Mouse (Mus musculus): ENCODE results near the gene Sbk1. TPM values are rescaled to one million over a fixed set of nuclear protein-coding genes. Genes with fewer than 3 reads are reported as not detected.
"Not testable (repeated sequence)": the region's sequence is repeated elsewhere in the genome, so short reads cannot be mapped to it uniquely, and the experiment has no call there.

Sbk1 gene
- polyA plus RNA-seq, 1 experiment from 2014 or later = 292 TPM

DNA sequence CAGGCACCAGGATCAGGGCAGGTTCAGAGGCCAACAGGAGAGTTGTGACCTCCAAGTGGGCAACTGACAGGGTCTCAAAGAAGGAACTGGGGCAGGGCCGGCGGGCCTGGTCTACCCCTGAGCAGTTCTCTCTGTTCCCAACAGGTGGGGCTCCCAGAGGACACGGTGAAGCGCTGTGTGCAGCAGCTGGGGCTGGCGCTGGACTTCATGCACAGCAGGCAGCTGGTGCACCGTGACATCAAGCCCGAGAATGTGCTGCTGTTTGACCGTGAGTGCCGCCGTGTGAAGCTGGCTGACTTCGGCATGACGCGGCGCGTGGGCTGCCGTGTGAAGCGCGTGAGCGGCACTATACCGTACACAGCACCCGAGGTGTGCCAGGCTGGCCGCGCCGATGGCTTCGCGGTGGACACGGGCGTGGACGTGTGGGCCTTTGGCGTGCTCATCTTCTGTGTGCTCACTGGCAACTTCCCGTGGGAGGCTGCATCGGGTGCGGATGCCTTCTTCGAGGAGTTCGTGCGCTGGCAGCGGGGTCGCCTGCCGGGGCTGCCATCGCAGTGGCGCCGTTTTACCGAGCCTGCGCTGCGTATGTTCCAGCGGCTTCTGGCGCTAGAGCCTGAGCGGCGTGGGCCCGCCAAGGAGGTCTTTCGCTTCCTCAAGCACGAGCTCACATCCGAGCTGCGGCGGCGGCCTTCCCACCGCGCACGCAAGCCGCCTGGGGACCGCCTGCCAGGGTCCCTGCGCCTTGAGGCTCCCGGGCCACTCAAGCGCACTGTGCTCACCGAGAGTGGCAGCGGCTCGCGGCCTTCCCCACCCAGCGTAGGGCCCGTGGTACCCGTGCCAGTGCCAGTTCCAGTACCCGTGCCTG is 19.5 kb downstream of the Sbk1 start:
- no peak overlapping the region for H3K27ac ChIP-seq (replicated peaks)
- WGBS = 90% methylated on average over 72 of the region's 72 CpGs
- ATAC-seq (ENCODE audit: low FRiP score, low read depth) = no peak
- H3K27me3 ChIP-seq = no peaks in the 10 kb centered on the region
- H3K9me3 ChIP-seq = no peaks in the 10 kb centered on the region
- no peak overlapping the region for H3K9ac ChIP-seq
- peaks cover 23% of the 10 kb centered on the region for H3K4me1 ChIP-seq (replicated peaks)
- H3K4me2 ChIP-seq = no peak overlapping the region
- H3K4me3 ChIP-seq = no peak overlapping the region
- H3K36me3 ChIP-seq = peaks cover 38% of the 10 kb centered on the region

DNA sequence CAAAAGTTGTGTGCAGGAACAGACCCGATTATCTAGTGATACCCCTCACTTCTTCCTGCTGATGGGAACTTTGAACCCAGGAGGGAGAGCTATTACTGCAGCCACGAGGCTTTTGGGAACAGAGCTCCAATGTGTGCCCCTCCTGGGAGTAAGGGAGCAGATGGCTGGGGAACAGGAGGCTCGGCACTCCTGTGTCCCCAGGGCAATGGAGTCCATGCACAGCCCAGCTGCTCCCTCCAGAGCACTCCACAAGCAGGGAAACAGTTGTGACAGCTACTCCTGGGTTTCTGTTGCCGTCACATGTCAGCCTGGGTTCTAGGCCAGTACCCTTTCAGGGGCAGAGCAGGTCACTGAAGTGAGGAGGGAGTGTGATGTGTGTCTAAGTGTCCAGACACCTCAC is 20.7 kb downstream of the Sbk1 start:
- WGBS = 34% methylated on average over 4 of the region's 4 CpGs
- H3K9me3 ChIP-seq = no peaks in the 10 kb centered on the region
- H3K4me1 ChIP-seq (replicated peaks) = peaks cover 12% of the 10 kb centered on the region
- no peak for ATAC-seq (ENCODE audit: low FRiP score, low read depth)
- H3K4me2 ChIP-seq = no peak overlapping the region
- no peak overlapping the region for H3K9ac ChIP-seq
- H3K27me3 ChIP-seq = no peaks in the 10 kb centered on the region
- no peak overlapping the region for H3K27ac ChIP-seq (replicated peaks)
- no peak overlapping the region for H3K4me3 ChIP-seq
- peaks cover 37% of the 10 kb centered on the region for H3K36me3 ChIP-seq

DNA sequence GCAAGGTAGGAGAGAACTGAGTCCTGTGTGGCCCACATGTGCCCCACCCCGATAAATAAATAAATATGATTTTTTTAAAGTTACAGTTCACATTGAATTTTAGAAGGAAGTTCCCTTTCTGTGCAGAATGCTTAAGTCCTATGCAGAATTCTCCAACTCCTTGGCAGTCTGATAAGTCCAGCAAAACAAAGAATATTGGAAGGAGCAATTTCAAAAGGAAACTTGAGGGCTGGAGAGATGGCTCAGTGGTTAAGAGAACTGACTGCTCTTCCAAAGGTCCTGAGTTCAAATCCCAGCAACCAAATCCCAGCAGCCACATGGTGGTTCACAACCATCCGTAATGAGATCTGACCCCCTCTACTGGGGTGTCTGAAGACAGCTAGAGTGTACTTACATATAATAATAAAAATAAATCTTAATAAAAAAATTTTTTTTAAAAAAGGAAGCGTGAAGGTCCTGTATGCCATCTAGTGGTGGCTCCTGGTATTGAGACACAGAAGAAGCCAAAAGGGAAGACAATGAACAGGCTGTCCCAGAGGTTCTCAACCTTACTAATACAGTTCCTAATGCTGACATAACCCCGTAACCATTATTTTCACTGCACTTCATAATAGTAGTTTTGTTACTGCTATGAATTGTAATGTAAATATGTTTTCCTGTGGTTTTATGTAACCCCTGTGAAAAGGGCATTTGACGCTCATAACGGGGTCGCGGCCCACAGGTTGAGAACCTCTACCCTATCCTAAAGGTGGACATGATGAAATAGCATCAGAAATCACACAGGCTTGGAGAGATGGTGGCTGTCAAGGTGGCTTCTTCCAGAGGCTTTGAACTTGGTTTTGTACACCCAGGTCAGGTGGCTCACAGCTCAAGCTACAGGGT is 25.4 kb downstream of the Sbk1 start:
- 76% methylated on average over 8 of the region's 8 CpGs for WGBS
- no peak overlapping the region for H3K9ac ChIP-seq
- ATAC-seq (ENCODE audit: low FRiP score, low read depth) = no peak
- H3K9me3 ChIP-seq = no peaks in the 10 kb centered on the region
- H3K4me1 ChIP-seq (replicated peaks) = no peaks in the 10 kb centered on the region
- no peak overlapping the region for H3K4me3 ChIP-seq
- H3K4me2 ChIP-seq = no peak overlapping the region
- no peaks in the 10 kb centered on the region for H3K27me3 ChIP-seq
- H3K36me3 ChIP-seq = peaks cover 16% of the 10 kb centered on the region
- H3K27ac ChIP-seq (replicated peaks) = no peak overlapping the region

DNA sequence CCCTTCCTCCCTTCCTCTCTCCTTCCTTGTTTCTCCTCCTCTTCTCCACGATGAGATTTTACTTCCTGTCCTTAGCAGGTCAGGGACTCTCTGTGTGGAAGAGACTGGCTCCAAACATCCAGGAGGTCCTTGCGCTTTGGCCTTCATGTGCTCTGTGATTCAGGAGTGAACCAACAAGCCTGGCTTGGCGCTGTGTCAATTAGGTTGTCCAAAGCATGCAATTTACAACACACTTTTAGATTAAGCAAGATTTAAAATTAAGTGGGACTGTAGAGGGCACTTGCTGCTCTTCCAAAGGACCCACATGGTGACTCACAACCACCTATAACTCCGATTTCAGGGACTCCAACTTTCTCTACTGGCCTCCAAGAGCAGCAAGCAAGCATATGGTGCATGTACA is 26.4 kb downstream of the Sbk1 start:
- Histone ChIP-seq H3K36me3 (0 out of 2 replicates have a peak, but pooled peaks cover 6% of the 10 kb centered on the region), H3K9me3 (no peaks in the 10 kb centered on the region), H3K4me2 (no peak overlapping the region), H3K4me1 (replicated peaks) (no peaks in the 10 kb centered on the region), H3K27ac (replicated peaks) (no peak overlapping the region), H3K4me3 (no peak overlapping the region), H3K27me3 (no peaks in the 10 kb centered on the region), H3K9ac (no peak overlapping the region)
- 70% methylated on average over 4 of the region's 4 CpGs for WGBS
- no peak for ATAC-seq (ENCODE audit: low FRiP score, low read depth)

DNA sequence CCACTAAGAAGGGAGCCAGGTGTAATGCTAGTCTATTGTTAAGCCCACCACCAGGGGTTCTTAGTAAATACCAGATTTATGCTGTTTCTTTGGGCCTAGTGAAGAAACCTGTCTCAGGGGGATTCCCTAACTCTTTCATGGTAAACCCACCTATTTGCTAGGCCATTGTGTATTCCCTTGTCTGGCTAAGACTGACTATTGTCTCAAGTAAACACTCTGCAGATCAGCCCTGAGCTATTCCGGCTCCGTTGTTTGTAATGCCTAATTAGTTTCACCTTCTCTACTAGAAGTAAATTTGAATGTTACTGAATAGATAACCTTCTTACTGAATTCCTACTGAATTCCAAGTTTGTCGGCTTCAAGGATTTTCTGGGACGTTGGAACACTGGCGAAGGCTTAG is 29.4 kb downstream of the Sbk1 start:
- H3K4me1 ChIP-seq (replicated peaks); H3K36me3 ChIP-seq; H3K4me2 ChIP-seq; H3K27ac ChIP-seq (replicated peaks); H3K9me3 ChIP-seq; ATAC-seq (ENCODE audit: low FRiP score, low read depth); H3K9ac ChIP-seq; H3K27me3 ChIP-seq; H3K4me3 ChIP-seq: not testable (repeated sequence)
- 80% methylated on average over 5 of the region's 5 CpGs for WGBS

DNA sequence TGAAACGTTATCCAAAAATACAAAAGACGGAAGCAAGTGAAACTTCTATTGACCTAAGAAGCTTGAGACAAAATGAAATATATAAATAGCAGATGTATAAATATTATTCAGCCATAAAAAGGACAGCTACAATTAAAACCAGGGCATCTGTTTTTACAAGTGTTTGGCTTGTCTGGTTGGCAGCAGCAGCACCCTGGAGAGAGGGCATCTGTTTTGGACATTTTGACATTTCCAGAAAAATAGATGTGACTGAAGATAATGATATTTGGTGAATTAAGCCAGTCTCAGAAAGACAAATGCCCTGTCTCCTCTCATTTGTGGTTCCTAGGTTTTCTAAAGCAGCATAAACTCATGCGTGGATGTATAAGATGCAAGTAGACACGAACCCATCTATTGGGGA is 39.4 kb downstream of the Sbk1 start:
- Histone ChIP-seq H3K9me3 (no peaks in the 10 kb centered on the region), H3K4me2 (no peak overlapping the region), H3K27me3 (no peaks in the 10 kb centered on the region), H3K4me1 (replicated peaks) (no peaks in the 10 kb centered on the region), H3K27ac (replicated peaks) (no peak overlapping the region), H3K4me3 (no peak overlapping the region), H3K36me3 (no peaks in the 10 kb centered on the region), H3K9ac (no peak overlapping the region)
- WGBS = 83% methylated on average over 4 of the region's 4 CpGs
- no peak for ATAC-seq (ENCODE audit: low FRiP score, low read depth)

DNA sequence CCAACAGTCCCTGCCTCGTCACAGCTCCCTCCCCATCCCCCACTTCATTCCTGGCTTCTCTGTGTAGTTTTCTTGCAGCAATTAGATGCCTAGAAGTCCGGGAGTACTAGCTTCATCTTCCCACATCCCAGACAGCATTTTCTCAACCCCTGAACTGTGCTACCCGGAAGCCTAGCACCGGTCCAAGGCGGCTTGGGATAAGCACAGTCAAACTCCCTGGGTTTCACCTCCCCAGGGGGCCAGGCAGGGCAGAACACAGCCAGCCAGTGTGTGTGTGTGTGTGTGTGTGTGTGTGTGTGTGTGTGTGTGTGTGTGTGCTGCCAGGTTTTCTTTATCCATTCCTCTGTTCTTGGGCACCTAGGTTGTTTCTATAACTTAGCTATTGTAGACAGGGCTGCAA is 40.9 kb downstream of the Sbk1 start:
- H3K4me1 ChIP-seq (replicated peaks) = no peaks in the 10 kb centered on the region
- H3K9me3 ChIP-seq = no peaks in the 10 kb centered on the region
- no peak overlapping the region for H3K4me3 ChIP-seq
- H3K4me2 ChIP-seq = no peak overlapping the region
- H3K9ac ChIP-seq = no peak overlapping the region
- no peaks in the 10 kb centered on the region for H3K27me3 ChIP-seq
- no peaks in the 10 kb centered on the region for H3K36me3 ChIP-seq
- WGBS = 44% methylated on average over 5 of the region's 5 CpGs
- no peak for ATAC-seq (ENCODE audit: low FRiP score, low read depth)
- H3K27ac ChIP-seq (replicated peaks) = no peak overlapping the region

DNA sequence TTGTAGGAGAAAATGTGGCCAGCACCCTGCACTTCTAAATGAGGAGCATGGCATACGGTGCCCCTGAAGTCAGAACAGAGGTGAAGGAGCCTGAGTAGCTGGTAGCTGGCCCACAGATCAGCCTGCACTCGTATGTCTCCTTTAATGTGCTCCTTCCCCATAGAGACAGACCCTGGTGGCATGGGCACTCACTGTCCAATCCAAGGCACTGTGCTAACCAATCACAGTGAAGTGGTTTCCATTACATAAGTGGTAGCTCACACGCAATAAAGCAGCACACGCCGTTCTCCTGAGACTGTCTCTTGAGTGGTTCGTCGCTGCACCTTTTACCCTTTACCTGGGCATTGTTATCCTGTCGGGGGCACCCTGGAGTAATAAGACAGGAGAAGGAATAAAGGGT is 41.9 kb downstream of the Sbk1 start:
- Histone ChIP-seq H3K4me2 (no peak overlapping the region), H3K9me3 (no peaks in the 10 kb centered on the region), H3K9ac (no peak overlapping the region), H3K27ac (replicated peaks) (no peak overlapping the region), H3K4me3 (no peak overlapping the region), H3K36me3 (no peaks in the 10 kb centered on the region), H3K4me1 (replicated peaks) (no peaks in the 10 kb centered on the region), H3K27me3 (no peaks in the 10 kb centered on the region)
- 77% methylated on average over 8 of the region's 8 CpGs for WGBS
- ATAC-seq (ENCODE audit: low FRiP score, low read depth) = no peak

DNA sequence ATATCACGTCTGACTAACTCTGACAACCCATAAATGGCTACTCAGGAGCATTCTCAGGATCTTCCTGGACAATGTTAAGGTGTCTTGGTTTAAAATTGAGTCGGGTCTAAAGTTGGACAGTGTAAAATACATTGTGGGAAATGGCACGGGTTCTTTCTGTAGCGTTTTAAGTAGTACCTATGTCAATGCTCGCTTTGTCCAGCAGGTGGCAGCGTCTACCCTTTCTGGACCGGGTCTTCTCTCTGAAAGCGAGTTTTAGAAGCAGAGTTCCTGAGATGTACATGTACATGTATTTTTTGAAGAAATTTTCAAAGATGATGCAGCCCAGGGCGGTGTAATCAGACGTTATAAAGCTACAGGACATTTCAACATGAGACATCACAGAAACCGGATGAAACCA is 51.3 kb downstream of the Sbk1 start:
- Histone ChIP-seq H3K9ac (no peak overlapping the region), H3K9me3 (no peaks in the 10 kb centered on the region), H3K36me3 (no peaks in the 10 kb centered on the region), H3K4me3 (no peak overlapping the region), H3K27me3 (no peaks in the 10 kb centered on the region), H3K27ac (replicated peaks) (no peak overlapping the region), H3K4me1 (replicated peaks) (no peaks in the 10 kb centered on the region), H3K4me2 (no peak overlapping the region)
- WGBS = 8% methylated on average over 11 of the region's 11 CpGs
- ATAC-seq (ENCODE audit: low FRiP score, low read depth) = no peak

DNA sequence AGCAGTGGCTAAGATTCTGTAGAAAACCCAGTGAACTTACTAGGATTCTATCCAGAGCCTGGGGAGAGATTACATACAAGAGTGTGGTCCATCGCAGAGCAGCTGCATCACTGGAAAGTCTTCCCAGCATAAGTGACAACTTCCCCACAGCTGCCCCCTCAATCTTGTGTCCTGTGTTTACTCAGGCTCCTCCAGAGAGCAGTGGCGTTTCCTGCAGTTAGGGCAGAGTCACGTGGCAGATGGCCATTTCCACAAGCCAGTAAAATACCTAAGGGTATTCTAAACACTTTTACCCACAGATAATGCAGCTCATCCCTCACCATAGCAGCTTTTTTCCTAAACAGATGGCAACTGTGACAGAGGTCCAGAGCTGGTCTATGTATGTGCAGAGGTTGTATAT is 52.4 kb downstream of the Sbk1 start:
- Histone ChIP-seq H3K36me3 (no peaks in the 10 kb centered on the region), H3K4me3 (no peak overlapping the region), H3K4me2 (no peak overlapping the region), H3K9ac (no peak overlapping the region), H3K9me3 (no peaks in the 10 kb centered on the region), H3K27me3 (no peaks in the 10 kb centered on the region), H3K4me1 (replicated peaks) (no peaks in the 10 kb centered on the region), H3K27ac (replicated peaks) (no peak overlapping the region)
- 46% methylated on average over 3 of the region's 3 CpGs for WGBS
- ATAC-seq (ENCODE audit: low FRiP score, low read depth) = no peak

DNA sequence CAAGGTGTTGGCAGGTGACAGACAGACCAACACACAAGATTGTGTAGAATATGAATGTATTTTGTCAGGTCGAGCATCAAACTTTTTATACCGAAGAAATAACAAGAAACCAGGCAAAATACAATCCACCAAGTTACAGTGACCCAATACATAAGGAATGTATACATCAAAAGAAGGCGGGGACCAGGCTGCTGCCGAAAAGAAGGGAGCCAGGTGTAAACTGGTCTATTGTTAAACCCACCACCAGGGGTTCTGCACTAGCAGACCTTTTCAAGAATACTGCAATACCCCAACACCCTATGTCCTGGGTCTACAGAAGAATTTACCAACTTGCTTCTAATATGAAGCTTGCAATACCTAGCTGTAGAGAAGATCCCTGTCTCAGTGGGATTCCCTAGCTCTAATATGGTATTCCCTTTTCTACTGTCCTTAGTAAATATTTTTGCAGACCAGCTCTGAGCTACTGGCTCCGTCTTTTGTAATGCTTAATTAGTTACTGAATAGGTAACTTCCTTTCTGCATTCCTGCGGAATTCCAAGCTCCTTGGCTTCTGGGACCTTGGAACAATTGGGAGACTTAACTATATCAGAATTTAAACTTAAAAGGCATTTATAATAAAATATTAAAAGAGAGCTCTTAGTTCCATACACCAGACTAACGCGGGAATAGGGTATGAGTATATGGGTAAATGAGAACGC is 53.3 kb downstream of the Sbk1 start:
- not testable (repeated sequence) for H3K4me1 ChIP-seq (replicated peaks); H3K36me3 ChIP-seq; H3K9me3 ChIP-seq; H3K9ac ChIP-seq; H3K4me3 ChIP-seq; ATAC-seq (ENCODE audit: low FRiP score, low read depth); H3K27ac ChIP-seq (replicated peaks); H3K4me2 ChIP-seq; H3K27me3 ChIP-seq
- WGBS = 19% methylated on average over 9 of the region's 9 CpGs

DNA sequence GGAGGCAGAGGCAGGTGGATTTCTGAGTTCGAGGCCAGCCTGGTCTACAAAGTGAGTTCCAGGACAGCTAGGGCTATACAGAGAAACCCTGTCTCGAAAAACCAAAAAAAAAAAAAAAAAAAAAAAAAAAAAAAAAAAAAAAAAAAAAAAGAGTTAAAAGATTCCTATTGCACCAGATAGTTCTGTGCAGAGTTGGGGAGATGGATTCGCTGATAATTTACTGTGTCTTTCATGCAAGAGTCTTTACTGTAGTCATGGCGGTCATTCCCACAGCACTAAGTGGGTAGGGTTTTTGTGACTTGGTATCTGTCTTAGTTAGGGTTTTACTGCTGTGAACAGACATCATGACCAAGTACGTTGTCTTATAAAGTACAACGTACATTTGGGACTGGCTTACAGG is 56.4 kb downstream of the Sbk1 start:
- not testable (repeated sequence) for H3K9me3 ChIP-seq; H3K27ac ChIP-seq (replicated peaks); ATAC-seq (ENCODE audit: low FRiP score, low read depth); H3K36me3 ChIP-seq; H3K4me2 ChIP-seq; H3K27me3 ChIP-seq; H3K4me3 ChIP-seq; H3K4me1 ChIP-seq (replicated peaks); H3K9ac ChIP-seq
- 89% methylated on average over 5 of the region's 6 CpGs for WGBS
